Mouse (Mus musculus) brain, embryonic 14.5 days (tissue): Measurements from ENCODE around the gene Xrcc4.

Source experiments
- CTCF ChIP-seq: fragments of 200-500 bp; IDR thresholded peaks from 2 replicates; pipeline ENCODE4 v1.5.1; 2012; ENCODE audit warnings: inconsistent platforms, mild to moderate bottlenecking, moderate library complexity, borderline replicate concordance; ENCODE audit not compliant: insufficient read depth, insufficient read length; ENCODE audit errors: extremely low read depth
- POLR2A ChIP-seq: fragments of 200-500 bp; IDR thresholded peaks from 2 replicates; pipeline ENCODE4 v1.6.1; 2012; ENCODE audit warnings: mild to moderate bottlenecking, inconsistent platforms, borderline replicate concordance; ENCODE audit not compliant: poor library complexity, insufficient read depth, insufficient read length, severe bottlenecking; ENCODE audit errors: extremely low read depth

- no peak for TF ChIP-seq POLR2A
- no peak for TF ChIP-seq CTCF
Measured at GRCm38 (mm10) chr13:90005561-90005960, 83.8 kb downstream of the Xrcc4 start.
